Mouse (Mus musculus): ENCODE results near the gene Slc38a7.

DNA sequence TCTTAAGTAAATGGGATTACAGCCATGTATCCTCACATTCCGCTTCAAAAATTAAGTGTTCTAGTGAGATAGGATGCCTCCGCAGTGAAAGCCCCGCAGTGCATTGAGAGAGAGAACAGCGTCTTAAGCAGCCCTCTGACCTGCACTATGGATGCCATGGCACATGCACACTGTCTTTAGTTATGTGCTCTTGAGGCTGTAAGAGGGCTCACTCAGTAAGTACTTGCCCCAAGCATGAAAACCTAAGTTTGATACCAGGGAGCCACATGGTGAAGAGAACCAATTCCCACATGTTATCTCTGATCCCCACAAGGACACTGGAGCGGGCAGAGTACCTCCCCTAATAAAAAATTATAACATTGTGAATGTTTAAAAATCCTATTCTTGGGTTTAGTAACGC is 54.2 kb downstream of the Slc38a7 start:
- TF ChIP-seq CTCF (IDR thresholded peaks at IDR 0.05; ENCODE audit: extremely low read depth, insufficient read length, insufficient replicate concordance, low read depth, low read length), result no peak
- no peak for TF ChIP-seq POLR2A (IDR thresholded peaks at IDR 0.05; ENCODE audit: low read depth, low read length)

All from small intestine, adult 2 months (tissue).